Mouse (Mus musculus): ENCODE measurements around the gene Zfhx3. TPM values are rescaled to one million over a fixed set of nuclear protein-coding genes. Genes with fewer than 3 reads are reported as not detected.

Gene Zfhx3
- total RNA-seq, 1 experiment from 2014 or later = 2.3 TPM

- no peak for ATAC-seq (replicated peaks; ENCODE audit: insufficient number of reproducible peaks, low FRiP score, low TSS enrichment, poor library complexity, severe bottlenecking)
Observed at GRCm38 (mm10) chr8:108281981-108282380, 339.5 kb downstream of the Zfhx3 start.

GRCm38 (mm10) chr8:108286117-108286516 lies 343.7 kb downstream of the Zfhx3 start:
- no peak for ATAC-seq (replicated peaks; ENCODE audit: insufficient number of reproducible peaks, low FRiP score, low TSS enrichment, poor library complexity, severe bottlenecking)

- no peak for ATAC-seq (replicated peaks; ENCODE audit: insufficient number of reproducible peaks, low FRiP score, low TSS enrichment, poor library complexity, severe bottlenecking)
Observed at GRCm38 (mm10) chr8:108300964-108301615, 358.6 kb downstream of the Zfhx3 start.

GRCm38 (mm10) chr8:108301654-108302053 lies 359.2 kb downstream of the Zfhx3 start:
- ATAC-seq (replicated peaks; ENCODE audit: insufficient number of reproducible peaks, low FRiP score, low TSS enrichment, poor library complexity, severe bottlenecking) = no peak

- no peak for ATAC-seq (replicated peaks; ENCODE audit: insufficient number of reproducible peaks, low FRiP score, low TSS enrichment, poor library complexity, severe bottlenecking)
Observed at GRCm38 (mm10) chr8:108305368-108305767, 362.9 kb downstream of the Zfhx3 start.

GRCm38 (mm10) chr8:108309525-108310246 lies 367.2 kb downstream of the Zfhx3 start:
- ATAC-seq (replicated peaks; ENCODE audit: insufficient number of reproducible peaks, low FRiP score, low TSS enrichment, poor library complexity, severe bottlenecking) = no peak

- ATAC-seq (replicated peaks; ENCODE audit: insufficient number of reproducible peaks, low FRiP score, low TSS enrichment, poor library complexity, severe bottlenecking) = no peak
Observed at GRCm38 (mm10) chr8:108315046-108315445, 372.6 kb downstream of the Zfhx3 start.

- ATAC-seq (replicated peaks; ENCODE audit: insufficient number of reproducible peaks, low FRiP score, low TSS enrichment, poor library complexity, severe bottlenecking) = no peak
Observed at GRCm38 (mm10) chr8:108317532-108318093, 375.2 kb downstream of the Zfhx3 start.

- ATAC-seq (replicated peaks; ENCODE audit: insufficient number of reproducible peaks, low FRiP score, low TSS enrichment, poor library complexity, severe bottlenecking) = no peak
Observed at GRCm38 (mm10) chr8:108327711-108328110, 385.3 kb downstream of the Zfhx3 start.

- no peak for ATAC-seq (replicated peaks; ENCODE audit: insufficient number of reproducible peaks, low FRiP score, low TSS enrichment, poor library complexity, severe bottlenecking)
Observed at GRCm38 (mm10) chr8:108348352-108348751, 405.9 kb downstream of the Zfhx3 start.

GRCm38 (mm10) chr8:108348776-108349175 lies 406.3 kb downstream of the Zfhx3 start:
- ATAC-seq (replicated peaks; ENCODE audit: insufficient number of reproducible peaks, low FRiP score, low TSS enrichment, poor library complexity, severe bottlenecking) = no peak

- no peak for ATAC-seq (replicated peaks; ENCODE audit: insufficient number of reproducible peaks, low FRiP score, low TSS enrichment, poor library complexity, severe bottlenecking)
Observed at GRCm38 (mm10) chr8:108355119-108355777, 412.8 kb downstream of the Zfhx3 start.

- no peak for ATAC-seq (replicated peaks; ENCODE audit: insufficient number of reproducible peaks, low FRiP score, low TSS enrichment, poor library complexity, severe bottlenecking)
Observed at GRCm38 (mm10) chr8:108361402-108361801, 419.0 kb downstream of the Zfhx3 start.

- no peak for ATAC-seq (replicated peaks; ENCODE audit: insufficient number of reproducible peaks, low FRiP score, low TSS enrichment, poor library complexity, severe bottlenecking)
Observed at GRCm38 (mm10) chr8:108362421-108362820, 420.0 kb downstream of the Zfhx3 start.

GRCm38 (mm10) chr8:108363435-108363834 lies 421.0 kb downstream of the Zfhx3 start:
- ATAC-seq (replicated peaks; ENCODE audit: insufficient number of reproducible peaks, low FRiP score, low TSS enrichment, poor library complexity, severe bottlenecking) = no peak

- no peak for ATAC-seq (replicated peaks; ENCODE audit: insufficient number of reproducible peaks, low FRiP score, low TSS enrichment, poor library complexity, severe bottlenecking)
Observed at GRCm38 (mm10) chr8:108363856-108364255, 421.4 kb downstream of the Zfhx3 start.

GRCm38 (mm10) chr8:108369081-108369480 lies 426.6 kb downstream of the Zfhx3 start:
- no peak for ATAC-seq (replicated peaks; ENCODE audit: insufficient number of reproducible peaks, low FRiP score, low TSS enrichment, poor library complexity, severe bottlenecking)

- ATAC-seq (replicated peaks; ENCODE audit: insufficient number of reproducible peaks, low FRiP score, low TSS enrichment, poor library complexity, severe bottlenecking) = no peak
Observed at GRCm38 (mm10) chr8:108370731-108371130, 428.3 kb downstream of the Zfhx3 start.

GRCm38 (mm10) chr8:108373046-108373445 lies 430.6 kb downstream of the Zfhx3 start:
- ATAC-seq (replicated peaks; ENCODE audit: insufficient number of reproducible peaks, low FRiP score, low TSS enrichment, poor library complexity, severe bottlenecking) = no peak

Data from monocyte, adult 5-6 weeks (primary cell).